Mouse (Mus musculus) kidney, adult 18-20 months (tissue): ENCODE measurements around the gene Prep.
A peak's percentile ranks its signal among the peaks of the same experiment; 100 is the strongest.
"Not testable (repeated sequence)": the region's sequence is repeated elsewhere in the genome, so short reads cannot be mapped to it uniquely, and the experiment has no call there.

Experiments used
- DNase-seq: peaks from one replicate; pipeline ENCODE4 v3.0.0; 2021

Prep gene

DNA sequence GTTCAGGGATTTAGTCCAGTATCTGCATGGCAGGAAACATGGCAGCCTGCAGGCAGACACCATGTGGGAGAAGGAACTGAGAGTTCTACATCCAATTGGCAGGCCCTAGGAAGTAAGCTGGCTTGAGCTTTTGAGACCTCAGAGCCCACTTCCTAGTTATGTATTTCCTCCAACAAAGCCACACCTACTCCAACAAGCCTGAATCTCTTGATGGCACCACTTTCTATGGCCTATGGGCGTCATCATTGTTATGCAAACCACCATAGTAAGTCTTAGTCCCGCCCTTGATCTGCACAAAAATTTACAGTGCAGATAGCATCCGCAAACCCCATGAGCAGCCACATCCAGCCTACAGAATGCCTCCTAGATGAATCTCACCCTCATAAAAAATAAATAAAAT, 54.6 kb downstream of the Prep start:
- no peak for DNase-seq

DNA sequence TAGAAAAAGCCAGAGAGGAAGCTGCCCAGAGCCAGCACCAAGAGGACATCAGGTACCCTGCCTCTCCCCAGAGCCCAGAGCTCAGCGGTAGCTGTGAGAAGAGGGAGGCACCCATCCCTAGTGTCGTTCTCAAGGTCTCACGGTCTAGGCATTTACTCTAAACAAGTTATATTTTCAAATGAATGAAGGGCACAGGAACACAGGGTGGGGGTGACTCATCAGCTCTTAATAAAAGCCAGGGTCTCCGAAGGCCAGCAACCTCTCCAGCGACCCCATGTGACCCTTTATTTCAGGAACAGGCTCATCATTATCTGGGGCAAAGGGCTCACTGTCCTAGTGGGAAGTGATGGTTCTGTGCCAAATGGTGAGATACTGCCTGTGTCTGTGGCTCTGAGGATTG, 55.5 kb downstream of the Prep start:
- peak; percentile 6 for DNase-seq

GRCm38 (mm10) chr10:45123011-45123410, 56.0 kb downstream of the Prep start:
- no peak for DNase-seq

GRCm38 (mm10) chr10:45129105-45129504, 62.1 kb downstream of the Prep start:
- no peak for DNase-seq

DNA sequence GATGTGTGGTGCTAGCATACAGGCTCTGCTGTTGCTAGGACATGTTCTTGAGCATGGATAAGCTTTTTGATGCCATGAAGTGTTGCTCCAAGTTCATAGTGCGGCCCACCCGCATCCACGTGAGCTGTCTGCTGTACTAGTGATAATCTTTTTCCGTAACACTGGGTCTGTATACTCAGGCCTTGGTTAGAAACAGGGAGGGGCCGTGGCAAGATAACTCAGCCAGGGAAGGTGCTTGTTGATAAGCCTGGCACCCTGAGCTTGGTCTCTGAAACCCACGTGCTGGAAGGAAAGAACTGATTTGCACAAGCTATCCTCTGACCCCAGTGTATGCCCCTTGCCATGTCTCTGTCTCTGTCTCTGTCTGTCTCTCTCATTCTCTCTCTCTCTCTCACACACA, 63.0 kb downstream of the Prep start:
- DNase-seq, result no peak

GRCm38 (mm10) chr10:45132371-45132770, 65.4 kb downstream of the Prep start:
- peak; percentile 65 for DNase-seq

DNA sequence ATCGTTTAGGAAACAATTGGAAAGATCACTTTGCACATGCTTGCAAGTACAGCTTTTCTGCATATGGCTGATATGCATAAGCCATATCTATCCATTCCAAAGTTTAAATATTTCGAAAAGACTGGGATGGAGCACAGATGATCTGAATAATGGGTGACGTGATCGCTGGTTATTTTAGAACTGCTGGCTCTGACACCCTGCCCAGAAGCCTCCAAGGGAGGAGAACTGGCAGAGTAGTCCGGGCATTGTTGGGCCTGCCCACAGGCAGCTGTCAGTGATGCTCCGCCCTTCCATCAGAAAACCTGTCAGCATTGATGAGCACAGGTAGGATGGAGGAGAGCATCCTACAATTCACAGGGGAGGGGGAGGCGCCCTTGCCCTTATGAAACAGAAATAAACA, 69.8 kb downstream of the Prep start:
- DNase-seq, result no peak

DNA sequence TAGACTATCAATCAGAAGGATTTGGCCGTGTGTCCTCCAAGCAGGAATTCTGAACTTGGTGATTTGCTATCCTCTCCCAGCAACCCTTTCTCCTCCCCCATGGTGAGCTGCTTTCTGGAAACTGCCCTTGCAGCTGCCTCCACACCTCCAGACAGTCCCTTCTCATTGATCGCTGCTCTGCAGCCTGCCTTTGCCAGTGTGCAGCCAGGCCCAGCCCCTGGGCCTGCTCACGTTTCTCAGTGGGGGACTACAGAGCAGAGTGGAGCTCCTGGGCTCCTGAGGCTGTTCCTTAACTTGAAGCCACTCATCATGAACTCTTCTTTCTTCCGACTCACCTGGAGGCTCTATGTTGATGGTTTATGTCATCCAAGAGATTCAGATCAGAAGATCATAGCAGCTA, 72.9 kb downstream of the Prep start:
- no peak for DNase-seq

DNA sequence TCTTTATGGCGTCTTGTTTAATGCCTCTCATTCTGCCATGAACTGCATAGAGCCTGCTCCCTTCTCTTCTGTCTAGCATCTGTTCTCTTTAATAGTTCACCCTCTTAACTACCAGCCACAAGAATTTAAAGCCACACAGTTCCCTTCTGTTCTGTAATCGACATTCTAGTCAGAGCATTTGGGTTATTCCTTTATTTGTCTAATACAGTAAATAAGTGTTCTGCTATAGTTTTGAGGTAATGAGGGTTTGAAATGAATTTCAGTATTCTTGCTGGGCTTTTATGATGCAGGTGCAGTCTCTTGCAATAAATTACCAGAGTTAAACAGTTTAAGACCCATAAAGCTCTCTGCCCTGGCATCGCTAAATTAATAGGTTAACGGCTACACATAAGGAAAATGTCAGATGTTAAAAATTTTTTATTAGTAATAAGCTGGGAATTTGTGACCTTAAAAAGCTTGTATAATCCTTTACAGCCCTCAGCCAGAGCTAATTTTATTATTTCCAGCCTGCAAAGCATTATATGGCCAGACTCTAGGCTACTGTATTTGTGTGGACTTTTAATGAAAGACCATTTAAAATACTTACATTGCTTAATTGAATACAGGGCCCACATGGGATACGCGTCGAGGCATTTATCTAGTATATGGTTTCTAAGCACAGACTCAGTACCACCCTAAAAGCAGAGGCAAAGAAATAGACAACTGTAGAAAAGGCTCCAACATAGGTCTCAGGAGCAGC, 73.6 kb downstream of the Prep start:
- no peak for DNase-seq

DNA sequence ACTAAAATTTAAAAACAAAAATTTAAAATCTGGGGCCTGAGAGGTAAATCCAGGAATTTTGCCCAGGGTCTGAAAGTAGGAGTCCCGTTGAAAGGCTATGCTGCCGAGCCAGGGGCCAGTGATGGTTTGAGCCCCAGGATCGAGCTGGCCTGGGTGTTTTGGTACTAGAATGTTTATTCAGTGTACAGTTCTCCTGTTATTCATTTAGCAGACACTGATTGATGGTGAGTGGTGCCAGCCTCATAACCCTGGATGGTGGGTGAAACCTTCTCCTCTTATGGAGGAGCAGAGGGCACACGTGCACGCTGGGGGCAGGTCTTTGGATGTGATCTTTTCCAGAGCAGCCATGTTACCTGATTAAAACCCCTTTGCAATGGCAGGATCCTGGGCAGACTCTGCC, 75.4 kb downstream of the Prep start:
- DNase-seq, result no peak

DNA sequence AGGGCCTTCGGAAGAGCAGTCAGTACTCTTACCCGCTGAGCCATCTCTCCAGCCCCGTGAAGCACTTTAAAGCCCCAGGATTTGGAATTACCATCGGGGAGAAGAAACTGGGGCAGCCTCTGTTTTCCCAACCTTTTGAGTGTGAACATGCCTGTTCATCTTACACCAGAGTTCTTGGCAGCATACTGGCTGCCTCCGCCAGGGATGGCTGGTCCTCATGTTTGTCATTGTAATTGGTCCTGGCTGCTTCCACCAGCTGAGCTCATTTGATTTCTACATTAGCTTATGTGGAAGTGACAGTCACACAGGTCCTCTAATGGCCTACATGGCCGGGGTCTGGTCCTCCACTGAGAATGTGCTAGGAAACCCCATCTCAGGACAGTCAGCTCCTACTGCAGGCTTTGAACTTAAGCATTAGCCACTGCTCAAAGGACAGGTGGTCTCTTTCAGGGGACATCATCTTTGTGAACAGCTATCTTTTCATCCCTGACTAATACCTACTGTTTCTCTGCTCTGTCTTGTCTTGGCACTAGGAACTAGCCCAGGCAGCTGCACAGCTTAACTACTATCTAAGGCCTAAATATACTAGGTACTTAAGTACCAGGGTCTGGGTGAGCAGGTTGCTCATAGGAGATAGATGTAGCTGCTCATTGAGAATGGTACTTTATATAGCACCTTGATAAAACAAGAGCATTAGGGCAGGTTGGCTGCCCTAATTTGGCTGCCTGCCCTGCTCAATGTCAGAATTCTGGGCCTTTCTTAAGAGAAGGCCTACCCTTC, 77.2 kb downstream of the Prep start:
- no peak for DNase-seq

DNA sequence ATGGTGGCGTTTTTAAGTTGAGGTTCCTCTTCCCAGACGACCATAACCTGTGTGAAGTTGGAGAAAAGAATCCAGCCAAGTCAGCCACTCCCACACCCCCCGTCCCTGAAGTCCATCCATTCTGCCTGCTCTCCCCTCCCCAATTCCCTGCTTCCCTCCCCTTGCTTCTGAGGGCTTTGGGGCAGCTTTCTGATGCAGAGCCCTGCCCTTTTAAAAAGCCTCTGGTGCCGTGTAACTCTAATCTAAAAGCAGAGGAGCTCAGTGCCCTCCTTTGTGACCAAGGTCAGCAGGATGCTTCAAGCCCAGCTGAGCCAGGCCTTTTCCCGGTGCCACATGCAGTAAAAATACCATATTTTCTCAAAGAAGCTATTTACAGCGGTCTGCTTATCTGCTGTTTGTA, 79.8 kb downstream of the Prep start:
- DNase-seq, result no peak

DNA sequence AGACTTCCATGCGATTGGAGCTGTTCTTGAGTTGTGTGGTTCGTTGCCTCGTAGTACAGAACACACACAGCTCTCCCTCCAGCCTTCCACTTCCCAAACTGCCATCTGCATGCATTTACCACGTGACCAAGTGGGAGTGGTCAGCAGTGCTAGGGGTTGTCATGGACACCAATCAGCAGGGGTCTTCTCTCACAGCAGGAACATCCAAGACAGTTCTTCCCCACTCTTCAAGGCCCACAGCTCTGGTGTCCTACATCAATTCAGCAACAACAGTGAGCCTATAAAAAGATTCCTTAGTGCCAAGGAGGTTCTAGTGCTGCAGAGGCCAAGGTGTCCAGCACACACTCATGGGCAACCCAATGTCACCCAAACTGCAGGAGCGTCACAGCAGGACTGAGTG, 84.1 kb downstream of the Prep start:
- no peak for DNase-seq

GRCm38 (mm10) chr10:45151771-45152692, 85.0 kb downstream of the Prep start:
- no peak for DNase-seq

DNA sequence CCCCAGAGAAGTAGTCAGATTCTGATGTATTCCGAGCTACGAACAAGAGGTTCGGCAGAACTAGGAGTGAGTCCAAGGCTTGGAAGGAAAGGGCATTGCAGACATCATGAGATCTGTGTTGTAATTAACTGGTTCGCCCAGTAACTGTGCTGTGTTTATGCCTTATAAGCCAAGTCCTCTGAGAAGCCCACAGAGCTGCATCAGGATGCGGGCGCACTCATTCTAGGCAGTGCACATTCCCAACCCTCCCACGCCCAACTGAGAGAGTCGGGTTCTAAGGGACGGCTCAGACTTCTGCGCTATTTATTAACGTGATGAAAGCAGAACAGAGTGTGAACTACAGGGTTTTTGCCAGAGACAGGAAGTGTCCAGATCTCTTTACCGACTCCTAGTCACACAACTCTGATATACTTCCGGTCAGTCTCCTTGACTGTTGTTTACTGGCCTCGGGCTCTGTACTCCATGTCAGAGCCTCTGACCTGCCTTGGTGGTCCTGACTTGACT, 87.6 kb downstream of the Prep start:
- DNase-seq, result no peak

DNA sequence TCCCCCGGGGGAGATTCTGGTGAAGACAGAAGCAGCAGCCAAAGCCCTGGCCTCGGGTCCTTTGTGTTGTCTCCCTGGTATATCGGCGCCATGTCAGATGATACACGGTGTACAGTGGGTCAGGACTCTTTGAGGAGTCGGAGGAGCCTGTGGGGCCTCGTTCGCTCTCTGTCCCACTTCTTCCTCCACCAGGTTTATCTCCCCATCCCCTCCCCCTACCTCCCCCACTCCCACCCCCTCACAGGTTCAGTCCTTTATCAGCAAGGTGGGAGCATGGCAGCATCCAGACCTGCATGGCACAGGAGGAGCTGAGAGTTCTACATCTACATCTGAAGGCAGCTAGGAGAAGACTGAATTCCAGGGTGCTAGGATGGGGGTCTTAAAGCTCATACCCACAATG, 98.8 kb downstream of the Prep start:
- DNase-seq, result no peak

DNA sequence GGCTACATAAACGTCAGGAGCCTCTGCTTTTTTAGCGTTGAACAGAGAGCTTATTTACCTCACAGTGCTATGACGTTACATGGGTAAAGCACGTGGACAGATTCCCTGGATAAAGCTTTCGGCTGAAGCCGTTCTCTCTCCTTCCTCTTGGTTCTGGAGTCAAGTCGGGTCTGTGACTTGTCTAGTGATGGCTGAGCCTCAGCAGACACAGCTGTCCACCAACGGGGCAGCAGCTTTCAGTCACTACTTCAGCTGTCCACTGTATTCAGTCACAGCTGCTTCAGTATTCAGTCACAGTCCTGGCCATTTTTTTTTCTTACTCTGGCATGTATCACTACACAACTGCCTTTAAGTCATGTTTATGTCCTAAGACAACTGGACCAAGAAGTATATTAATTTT, 106.9 kb downstream of the Prep start:
- no peak for DNase-seq

DNA sequence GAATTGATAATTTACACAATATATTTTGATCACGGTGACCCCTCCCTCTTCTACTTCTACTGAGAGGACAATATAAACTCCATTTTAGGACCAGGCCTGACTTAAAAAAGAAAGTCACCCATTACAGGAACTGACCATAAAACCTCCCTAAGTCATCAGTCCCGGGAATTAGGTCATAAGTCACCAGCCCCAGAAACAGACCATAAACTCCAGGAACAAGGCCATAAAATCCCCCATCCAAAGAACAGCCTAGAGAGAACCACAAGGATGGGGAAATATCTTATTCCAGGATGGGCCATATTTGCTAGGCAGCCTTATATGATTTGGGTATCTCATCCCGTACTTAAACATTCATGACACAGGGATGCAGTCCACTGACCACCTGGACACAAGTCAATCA, 107.3 kb downstream of the Prep start:
- DNase-seq, result no peak

GRCm38 (mm10) chr10:45177798-45178197, 110.8 kb downstream of the Prep start, which contains the start of gene Popdc3:
Gene Popdc3 (plus strand): TSS chr10:45178098.
- DNase-seq, result not testable (repeated sequence)

- DNase-seq, result no peak
Observed at GRCm38 (mm10) chr10:45180677-45181326, 113.8 kb downstream of the Prep start.

GRCm38 (mm10) chr10:45181344-45181743, 114.3 kb downstream of the Prep start:
- no peak for DNase-seq

- DNase-seq, result no peak
Observed at GRCm38 (mm10) chr10:45185457-45185856, 118.5 kb downstream of the Prep start.
